Mouse (Mus musculus) megakaryocyte-erythroid progenitor cell, adult 5-6 weeks (primary cell): ENCODE measurements around the gene Map2k3. TPM values are rescaled to one million over a fixed set of nuclear protein-coding genes. Genes with fewer than 3 reads are reported as not detected.
A peak's percentile ranks its signal among the peaks of the same experiment; 100 is the strongest.

Experiments used
- ATAC-seq: replicated peaks from 2 replicates; pipeline ENCODE4 v1.8.0; 2016; ENCODE audit warnings: mild to moderate bottlenecking, inconsistent platforms; ENCODE audit not compliant: severe bottlenecking, poor library complexity, low FRiP score, low TSS enrichment
- total RNA-seq, 2 experiments: library from RNA; stranded (forward) in 1 of 2; stranded (reverse) in 1 of 2; fragments of 200-1000, 215-1000 nt in 1 of 2; fragments of >200 nt in 1 of 2; fragmentation: Nextera tagmentation in 1 of 2; gene quantifications; 2 replicates each; pipeline ENCODE4 v1.2.3; 2014 to 2017

The Map2k3 gene
- total RNA-seq, 2 experiments from 2014 or later: 19.1 to 52.1 TPM

GRCm38 (mm10) chr11:60922964-60923363 is 8.9 kb upstream of the Map2k3 start:
- no peak for ATAC-seq

DNA sequence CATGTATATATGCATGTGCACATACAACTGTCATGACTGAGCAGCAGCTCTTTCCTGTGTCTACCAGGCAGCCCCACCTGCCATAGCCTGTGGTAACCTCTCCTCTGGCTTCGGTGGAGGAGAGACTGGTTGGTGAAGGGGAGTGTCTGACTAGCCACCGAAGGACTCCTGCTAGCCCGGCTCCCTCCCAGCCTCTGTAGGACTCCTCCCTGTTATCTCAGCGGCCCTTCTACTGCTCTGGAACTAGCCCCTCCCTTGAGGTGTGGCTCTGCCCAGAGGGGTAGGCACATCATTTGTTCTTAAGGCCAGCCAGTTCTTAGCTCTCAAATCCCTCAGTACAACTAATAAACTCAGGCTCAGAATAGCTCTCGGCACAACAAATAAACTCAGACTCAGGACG is 7.3 kb upstream of the Map2k3 start:
- ATAC-seq: peak; percentile 94

GRCm38 (mm10) chr11:60924981-60925380 is 6.9 kb upstream of the Map2k3 start:
- no peak for ATAC-seq

DNA sequence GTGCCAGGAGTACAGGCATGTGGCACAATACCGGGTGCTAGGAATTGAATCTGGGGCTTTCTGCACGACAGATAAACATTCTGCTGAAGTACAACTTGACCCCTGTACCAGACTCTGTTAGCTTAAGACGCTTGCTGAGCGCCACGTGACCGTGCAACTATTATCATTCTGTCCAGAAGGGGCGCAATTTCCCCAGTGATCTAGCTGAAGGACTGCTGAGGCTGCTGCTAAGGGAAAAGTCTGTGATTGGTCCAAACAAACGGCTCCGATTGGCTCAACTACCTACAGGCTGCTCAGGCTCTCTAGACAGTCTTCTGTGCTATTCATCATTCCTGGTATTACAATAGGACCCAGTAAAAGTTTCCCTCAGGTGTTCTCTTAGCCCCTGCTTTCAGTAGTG is 4.6 kb upstream of the Map2k3 start:
- peak; percentile 62 for ATAC-seq

DNA sequence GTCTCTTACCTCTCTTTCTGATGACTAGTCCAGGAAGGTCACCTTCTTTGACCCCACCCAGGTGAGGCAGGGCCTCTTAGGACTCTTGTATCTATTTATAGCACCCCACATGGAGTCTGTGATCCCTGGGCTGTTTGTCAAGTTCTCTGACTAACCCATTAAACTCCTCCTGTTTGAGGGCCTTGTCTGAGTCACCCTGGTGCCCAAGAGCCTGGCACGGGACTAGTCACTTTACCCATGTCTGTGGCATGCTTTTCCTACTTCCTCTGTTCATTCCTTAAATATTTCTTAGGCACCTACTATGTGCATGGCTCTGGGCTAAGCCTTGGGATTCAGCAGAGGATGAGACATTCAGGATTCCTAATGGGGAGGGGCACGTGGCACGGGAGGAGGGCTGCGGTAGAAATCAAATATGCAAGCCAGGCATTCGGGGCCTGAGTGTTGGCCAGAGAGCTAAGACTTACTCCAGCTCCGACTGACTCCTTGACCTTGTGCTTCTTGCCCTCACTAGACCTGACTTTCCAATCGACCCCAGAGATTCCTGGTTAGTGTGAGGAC is 1.0 kb upstream of the Map2k3 start:
- ATAC-seq: no peak

- ATAC-seq: no peak
These were observed 458 bp upstream of the Map2k3 start for GRCm38 (mm10) chr11:60931282-60931868.

GRCm38 (mm10) chr11:60932503-60933020 is 729 bp downstream of the Map2k3 start:
- ATAC-seq: no peak

GRCm38 (mm10) chr11:60933178-60933930 is 1.5 kb downstream of the Map2k3 start:
- no peak for ATAC-seq

DNA sequence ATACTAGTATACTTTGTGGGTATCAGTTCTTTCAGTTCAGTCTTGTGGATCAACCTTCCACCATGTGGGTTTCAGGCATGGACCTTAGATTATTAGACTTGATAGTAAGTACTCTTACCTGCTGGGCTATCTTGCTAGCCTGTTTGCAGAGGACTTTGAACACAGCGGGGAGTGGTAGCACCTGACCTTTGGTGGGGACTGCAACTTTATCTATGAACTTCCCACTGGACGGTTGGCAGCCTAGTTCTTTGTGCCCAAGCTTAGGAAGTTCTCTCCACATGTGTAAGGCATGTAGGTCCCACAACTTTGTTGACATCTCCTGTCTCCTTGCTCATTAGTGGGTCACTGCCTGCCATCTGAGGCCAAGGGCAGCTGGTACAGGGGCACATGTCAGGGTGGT is 3.0 kb downstream of the Map2k3 start:
- no peak for ATAC-seq

DNA sequence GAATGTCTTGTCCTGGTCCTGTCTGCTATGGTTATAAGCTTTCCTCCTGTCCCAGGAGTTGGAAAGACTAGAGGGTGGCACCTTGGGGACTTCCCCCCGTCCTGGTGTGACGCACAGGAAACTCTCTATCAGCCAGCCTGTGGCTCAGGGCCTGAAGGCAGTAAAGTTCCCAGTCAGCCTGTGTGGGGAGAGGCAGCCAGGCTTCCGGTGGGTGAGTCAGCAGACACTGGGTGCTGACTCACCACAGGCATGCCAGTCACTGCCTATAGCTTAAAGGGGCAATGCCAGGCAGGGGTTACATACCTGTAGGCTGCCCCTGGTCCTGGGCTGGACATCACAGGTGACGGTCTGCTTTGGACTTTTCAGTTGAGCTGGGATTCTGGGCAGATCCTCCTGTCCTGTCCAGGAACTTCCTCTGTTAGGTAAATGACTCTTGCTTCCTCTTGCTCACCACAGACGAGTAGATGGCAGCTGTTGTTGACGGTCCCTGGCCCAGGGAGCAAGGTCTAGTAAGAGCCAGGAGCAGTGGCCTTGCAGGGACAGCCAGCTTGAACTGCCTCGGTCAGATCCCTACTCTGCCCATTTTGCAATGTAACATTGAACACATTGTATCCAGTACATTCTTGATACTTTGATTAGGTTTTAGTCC is 3.6 kb downstream of the Map2k3 start:
- ATAC-seq: peak; percentile 80

GRCm38 (mm10) chr11:60935975-60936373 is 4.1 kb downstream of the Map2k3 start:
- ATAC-seq: no peak

DNA sequence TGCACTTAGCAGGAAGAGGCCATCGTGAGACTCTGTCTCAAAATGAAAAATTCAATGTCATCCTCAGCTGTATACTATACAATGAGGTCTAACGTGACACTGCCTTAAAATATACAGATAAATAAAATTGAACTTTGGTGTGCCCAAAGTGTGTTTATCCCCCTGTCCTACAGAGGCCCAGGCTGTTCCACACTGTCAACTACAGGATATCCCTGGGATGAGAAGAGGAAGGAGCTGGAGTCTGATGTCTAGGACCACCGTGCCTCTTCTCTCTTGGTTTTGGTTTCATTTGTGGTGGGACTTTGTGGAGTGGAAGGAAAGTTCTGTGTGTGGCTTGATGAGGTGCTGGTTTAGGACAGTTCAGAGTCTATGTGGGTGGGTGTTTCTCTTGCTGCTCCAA is 5.8 kb downstream of the Map2k3 start:
- no peak for ATAC-seq

DNA sequence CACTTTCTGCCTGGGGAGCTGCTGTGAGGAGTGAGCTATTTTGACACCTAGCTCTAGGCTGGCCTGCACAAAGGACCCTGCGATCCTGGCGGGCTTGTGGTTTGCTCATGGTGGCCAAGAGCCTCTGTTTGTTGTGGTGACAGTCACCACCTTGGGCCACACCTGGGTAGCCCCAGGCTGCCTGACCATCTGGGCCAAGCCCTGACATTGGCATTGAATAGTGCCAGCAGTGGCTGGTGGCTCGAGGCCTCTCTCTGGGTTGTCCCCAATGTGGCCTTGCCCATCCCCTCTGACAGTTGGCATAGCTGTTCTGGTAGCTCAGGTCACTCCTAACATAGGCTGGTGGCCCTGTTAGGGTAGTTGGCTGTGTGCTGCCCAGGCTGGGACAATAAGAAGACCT is 7.7 kb downstream of the Map2k3 start:
- ATAC-seq: no peak

DNA sequence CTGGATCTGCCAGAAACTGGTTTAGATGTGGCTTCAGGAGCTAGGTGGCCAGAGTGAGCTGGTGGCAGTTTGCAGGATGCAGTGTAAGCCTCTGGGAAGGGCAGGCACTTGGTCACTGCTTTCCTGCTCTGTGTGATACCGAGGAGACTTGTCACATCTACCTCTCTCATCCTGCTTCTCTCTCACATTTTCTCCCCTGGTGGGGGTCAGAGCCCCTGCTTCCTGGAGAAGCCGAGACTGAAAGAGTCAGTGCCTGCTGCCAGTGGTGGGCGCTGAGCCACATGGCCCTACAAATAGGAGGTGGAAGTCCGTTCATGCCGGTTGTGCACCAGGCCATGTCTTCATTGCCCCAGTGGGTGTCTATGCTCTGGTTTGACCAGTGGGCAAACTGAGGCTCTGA is 8.7 kb downstream of the Map2k3 start:
- no peak for ATAC-seq

GRCm38 (mm10) chr11:60941370-60941769 is 9.5 kb downstream of the Map2k3 start:
- ATAC-seq: no peak

- 0 out of 2 replicates have a peak, but pooled peaks have one; percentile 6 for ATAC-seq
These were observed 10.6 kb downstream of the Map2k3 start for GRCm38 (mm10) chr11:60942263-60943015.

DNA sequence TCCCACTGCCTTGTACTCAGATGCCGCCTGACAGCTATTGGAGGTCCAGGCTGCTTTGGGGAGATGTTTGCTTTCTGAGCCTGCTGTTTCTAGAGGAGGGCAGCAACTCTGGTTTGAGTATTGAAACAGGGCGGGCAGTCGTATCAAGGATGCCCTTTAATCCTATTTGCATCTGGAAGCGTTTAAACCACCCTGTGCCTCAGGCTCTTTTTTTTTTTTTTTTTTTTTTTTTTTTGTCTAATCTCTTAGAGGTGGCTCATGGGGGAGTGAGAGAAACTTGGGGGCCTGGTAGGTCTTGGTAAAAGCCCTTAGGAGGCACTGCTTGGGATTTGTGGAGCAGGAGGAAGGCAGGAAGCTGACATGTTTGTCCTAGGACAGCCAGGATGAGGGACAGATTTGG is 13.2 kb downstream of the Map2k3 start:
- ATAC-seq: no peak

DNA sequence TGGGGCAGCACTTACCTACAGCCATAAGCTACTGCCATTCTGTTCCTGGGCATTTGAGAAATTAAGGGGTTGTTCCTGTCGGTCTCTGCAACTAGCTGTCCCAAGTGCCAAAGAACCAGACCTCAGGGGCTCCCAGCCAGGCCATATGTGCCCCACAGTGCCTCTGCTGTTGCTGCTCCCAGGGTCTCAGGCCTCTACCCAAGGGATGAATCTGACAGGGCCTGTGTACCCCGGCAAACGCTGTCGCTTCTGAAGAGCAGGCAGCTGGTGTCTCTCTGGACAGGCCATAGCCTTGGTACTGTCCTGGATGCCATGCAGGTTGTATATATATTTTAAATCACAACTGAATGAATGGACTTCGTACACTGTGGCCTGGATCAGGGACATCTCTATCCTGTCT is 20.1 kb downstream of the Map2k3 start:
- no peak for ATAC-seq

DNA sequence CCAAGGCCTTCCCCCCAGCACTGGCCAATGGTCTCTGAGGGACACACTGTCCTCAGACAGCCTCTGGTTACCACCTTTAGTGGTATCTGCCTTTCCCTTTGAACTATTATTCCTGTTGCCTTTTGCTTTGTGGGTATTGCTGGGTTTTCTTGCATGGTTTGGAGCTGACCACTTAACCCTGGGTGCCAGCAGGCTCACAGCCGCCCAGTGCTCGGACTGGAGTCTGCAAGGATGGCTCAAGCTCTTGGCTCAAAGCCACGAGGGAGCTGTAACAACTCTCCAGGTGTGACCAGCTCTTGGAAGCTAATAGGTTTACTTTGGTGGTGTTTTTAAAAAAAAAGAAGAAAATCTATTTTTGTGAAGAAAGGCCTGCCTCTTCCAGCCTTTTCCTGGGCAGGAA is 20.5 kb downstream of the Map2k3 start:
- no peak for ATAC-seq

DNA sequence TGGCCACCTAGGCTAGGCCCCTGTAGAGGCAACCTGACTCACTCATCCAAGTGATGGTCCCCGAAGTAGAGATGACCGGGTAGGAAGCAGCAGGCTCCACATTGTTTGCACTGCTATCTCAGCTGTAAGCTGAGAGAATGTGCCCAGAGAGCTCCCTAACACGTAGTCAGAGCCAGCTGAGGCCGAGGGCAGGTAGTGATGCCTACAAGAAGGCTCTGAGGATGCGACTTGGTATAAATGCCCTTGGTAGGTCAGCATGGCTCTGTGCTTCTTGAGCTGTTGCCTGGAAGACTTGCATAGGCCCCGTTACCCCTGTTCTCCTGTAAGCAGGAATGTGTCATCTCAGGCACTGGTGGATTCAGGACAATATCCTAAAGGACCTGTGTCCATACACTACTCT is 21.2 kb downstream of the Map2k3 start:
- ATAC-seq: 0 out of 2 replicates have a peak, but pooled peaks have one; percentile 5
